Mouse (Mus musculus) monocyte, adult 2 months (primary cell): ENCODE results near the gene Olfr332.
"Not testable (repeated sequence)": the region's sequence is repeated elsewhere in the genome, so short reads cannot be mapped to it uniquely, and the experiment has no call there.

Experiments
- DNase-seq, 2 experiments: peaks; one replicate each; pipeline ENCODE4 v3.0.0; 2022; ENCODE audit warnings: low spot score in 2 of 2, low read depth in 1 of 2

The Olfr332 gene

GRCm38 (mm10) chr11:58492455-58492854 lies at the start of gene Olfr332:
Gene Olfr332 (minus strand): TSS chr11:58492555.
- DNase-seq, result no peak

GRCm38 (mm10) chr11:58534736-58535135 lies 42.4 kb upstream of the Olfr332 start, which contains the start of gene Olfr330:
Gene Olfr330 (minus strand): TSS chr11:58534836.
- DNase-seq, result not testable (repeated sequence)

- DNase-seq, result peak in 1 of 2 experiments; percentile 6
Observed at GRCm38 (mm10) chr11:58519756-58520155, 27.4 kb upstream of the Olfr332 start.

DNA sequence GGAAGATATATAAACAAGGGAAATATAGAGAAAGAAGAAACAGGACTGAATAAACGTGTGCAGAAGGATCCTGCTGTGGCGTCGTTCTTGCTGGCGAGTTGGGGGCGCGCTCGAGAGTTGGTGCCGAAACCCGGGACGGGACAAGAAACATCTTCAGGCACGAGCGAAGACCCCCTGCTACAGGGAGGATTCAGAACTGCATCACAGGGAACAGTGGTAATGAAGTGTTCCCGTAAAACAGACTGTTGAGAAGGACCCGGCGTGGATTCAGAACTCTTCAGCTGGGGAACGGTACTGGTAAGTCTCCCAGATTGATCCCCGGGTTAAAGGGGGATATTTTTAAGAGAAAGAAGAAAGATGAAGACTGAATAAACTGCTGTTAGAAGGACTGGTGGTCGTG lies 26.6 kb upstream of the Olfr332 start:
- DNase-seq, result peak; percentile 49 to 55

- DNase-seq, result not testable (repeated sequence)
Observed at GRCm38 (mm10) chr11:58509058-58509457, 16.7 kb upstream of the Olfr332 start.

- not testable (repeated sequence) for DNase-seq
Observed at GRCm38 (mm10) chr11:58502472-58502871, 10.1 kb upstream of the Olfr332 start, which contains the start of gene Olfr331. Gene Olfr331 (minus strand): TSS chr11:58502572.

DNA sequence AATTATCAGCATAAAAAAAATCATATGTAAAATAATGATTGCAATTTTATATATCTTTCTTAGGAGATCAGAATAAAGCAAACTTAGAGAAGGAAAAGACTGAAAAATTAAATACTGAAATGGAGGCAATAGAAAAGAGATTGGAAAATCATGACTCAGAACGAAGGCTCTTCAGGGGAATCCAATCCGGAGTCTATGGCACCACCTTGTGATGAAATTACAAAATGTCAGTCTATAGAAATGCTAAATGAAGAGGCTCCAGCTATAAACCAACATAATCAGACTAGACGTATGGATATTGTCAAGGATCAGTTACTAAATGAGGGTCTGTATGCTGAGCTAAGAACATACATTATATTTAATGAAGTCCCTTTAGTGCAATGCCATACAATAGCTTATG lies 6.9 kb upstream of the Olfr332 start:
- DNase-seq, result no peak

GRCm38 (mm10) chr11:58498761-58499160 lies 6.4 kb upstream of the Olfr332 start:
- DNase-seq, result no peak

DNA sequence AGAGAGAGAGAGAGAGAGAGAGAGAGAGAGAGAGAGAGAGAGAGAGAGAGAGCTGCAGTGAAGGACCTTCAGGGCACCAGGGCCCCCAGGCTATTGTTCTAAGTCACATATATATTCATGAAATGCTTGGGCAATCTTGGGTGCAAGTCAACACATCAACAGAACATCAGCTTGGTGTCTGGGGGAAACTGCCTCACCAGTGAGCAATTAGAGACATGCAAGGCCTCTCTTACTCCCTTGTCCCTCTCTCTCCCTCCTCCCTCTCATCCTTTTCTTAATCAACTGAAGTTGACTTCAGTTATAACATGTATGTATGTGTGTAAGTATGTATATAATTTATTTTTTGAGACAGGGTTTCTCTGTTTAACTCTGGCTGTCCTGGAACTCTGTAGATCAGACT lies 30.2 kb downstream of the Olfr332 start, which contains the start of gene Olfr30:
Olfr30 (minus strand) TSS at position 101 of the 400 bp plus-strand sequence.
- DNase-seq, result no peak

- no peak for DNase-seq
Observed at GRCm38 (mm10) chr11:58453592-58453991, 38.8 kb downstream of the Olfr332 start.

- no peak for DNase-seq
Observed at GRCm38 (mm10) chr11:58452759-58453158, 39.6 kb downstream of the Olfr332 start, which contains the start of gene Lypd9. Gene Lypd9 (minus strand): TSS chr11:58452923.
